Mouse (Mus musculus) right cerebral cortex, postnatal 25 days (tissue): Measurements from ENCODE around the gene Gm4969.

Experiments used
- DNase-seq: peaks from one replicate; pipeline ENCODE4 v3.0.0; 2022

The Gm4969 gene

GRCm38 (mm10) chr7:19136168-19136567 lies 18.0 kb upstream of the Gm4969 start:
- DNase-seq: no peak

GRCm38 (mm10) chr7:19131324-19131848 lies 13.2 kb upstream of the Gm4969 start:
- peak; percentile 97 for DNase-seq

GRCm38 (mm10) chr7:19130657-19131056 lies 12.5 kb upstream of the Gm4969 start:
- no peak for DNase-seq

DNA sequence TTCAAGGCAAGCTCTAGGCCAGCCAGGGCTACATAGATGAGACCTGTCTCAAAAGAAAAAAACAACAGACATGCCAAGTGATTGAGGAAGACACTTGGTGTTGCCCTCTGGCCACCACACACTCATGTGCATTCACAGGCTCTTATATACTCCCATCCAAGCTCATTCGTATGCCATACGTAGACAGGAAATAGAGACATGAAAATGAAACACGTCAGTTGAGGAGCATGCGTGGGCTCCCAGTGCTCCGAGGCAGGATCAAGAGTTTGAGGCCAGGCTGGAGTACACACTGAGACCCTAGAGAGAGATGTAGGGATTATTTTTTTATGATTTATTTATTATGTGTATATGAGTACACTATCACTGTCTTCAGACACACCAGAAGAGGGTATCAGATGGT lies 11.2 kb upstream of the Gm4969 start:
- DNase-seq: no peak

DNA sequence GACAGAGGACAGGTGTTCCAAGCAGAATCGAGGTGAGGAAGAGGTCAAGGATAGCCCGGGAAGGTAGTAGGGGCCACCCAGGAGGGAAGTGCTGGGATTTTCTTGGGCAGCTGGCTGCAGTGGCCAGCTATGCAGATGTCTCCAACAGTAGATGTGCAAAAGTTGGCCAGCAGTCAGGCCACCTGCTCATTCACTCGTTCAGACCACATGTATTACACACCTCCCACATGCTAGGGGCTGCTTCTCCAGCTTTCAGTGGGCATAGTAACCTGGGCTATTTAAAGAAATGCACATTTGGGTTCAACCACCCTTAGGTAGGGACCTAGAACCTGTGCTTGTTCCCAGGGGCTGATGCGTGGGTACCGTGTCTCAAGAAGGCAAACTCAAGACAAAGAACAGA lies 9.6 kb upstream of the Gm4969 start:
- DNase-seq: no peak

DNA sequence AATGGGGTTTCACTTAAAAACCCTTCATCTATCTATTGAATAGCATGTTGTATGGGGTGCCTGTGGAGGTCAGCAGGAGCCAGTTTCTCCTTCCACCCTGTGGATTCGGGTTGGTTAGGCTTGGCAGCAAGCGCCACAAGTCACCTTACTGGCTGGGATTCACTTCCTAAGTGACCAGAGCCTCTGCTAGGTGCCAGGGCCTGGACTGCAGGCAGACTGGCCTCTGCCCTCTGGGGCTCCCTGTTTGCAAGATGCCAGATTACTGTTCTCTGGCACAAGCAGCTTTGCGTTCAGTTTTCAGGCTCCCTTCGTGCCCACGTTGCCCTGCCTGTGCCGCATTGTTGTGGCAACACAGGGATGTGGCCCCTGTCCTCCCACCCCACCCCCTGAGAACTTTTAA lies 6.5 kb upstream of the Gm4969 start:
- DNase-seq: no peak

DNA sequence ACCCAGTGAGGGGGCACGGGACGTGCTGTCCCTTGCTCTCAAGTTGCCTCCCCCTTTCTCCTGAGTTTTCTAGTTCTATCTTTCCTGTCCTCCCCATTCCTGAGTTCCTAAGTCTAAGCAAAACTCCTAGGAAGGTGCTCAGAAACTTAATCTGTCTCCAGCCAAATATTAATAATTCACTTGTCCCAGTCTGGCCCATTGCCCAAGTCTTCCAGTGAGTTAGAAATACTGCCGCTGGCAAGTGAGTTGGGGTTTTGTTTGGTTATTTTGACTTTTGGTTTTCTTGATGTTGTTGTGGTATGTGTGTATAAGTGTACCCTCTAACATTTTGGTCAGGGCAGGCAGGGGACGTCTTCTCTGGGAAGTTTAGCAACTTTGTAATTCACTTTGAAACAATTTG lies 3.5 kb upstream of the Gm4969 start:
- DNase-seq: no peak

DNA sequence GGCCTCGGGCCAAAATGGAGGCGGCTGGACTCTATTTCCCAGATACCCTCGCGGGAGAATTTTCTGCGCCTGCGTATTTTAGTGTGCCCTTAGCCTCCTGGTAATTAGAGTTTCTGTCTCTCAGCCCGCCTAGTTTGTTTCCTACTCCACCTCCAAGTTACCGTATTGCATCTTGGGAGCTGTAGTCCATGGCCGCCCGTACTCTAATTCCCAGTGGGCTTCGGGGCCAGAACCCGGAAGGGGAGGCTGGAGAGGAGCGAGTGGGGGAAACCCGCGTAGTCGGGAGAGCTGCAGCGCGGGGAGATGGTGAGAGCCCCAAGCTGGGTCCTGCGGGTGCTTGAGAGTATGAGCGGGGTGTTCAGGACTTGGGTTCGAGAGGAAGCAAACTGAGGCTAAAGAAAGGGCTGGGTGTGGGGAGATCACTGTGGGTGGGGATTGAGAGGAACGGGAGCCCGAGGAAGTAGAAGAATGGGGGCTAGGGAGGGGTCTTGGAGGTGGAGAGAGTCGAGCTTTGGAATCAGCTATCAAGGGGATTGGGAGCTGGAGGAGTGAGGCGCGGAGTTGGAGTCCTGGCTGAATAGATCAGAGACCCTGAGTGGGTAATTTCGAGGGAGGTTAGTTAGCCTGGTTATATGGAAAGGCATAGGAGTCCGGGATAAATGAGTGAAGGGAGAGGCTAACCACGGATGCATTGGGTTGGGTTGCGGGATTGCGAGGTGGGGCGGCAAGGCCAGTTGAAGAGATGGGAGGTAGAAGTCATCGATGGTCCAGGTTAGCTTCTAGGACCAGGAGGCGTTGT lies 1.7 kb upstream of the Gm4969 start, which contains the start of gene Fbxo46:
Fbxo46 (plus strand) TSS at position 229 of the 799 bp plus-strand sequence.
- DNase-seq: peak; percentile 94

- DNase-seq: no peak
Measured at GRCm38 (mm10) chr7:19119083-19119482, 915 bp upstream of the Gm4969 start.

DNA sequence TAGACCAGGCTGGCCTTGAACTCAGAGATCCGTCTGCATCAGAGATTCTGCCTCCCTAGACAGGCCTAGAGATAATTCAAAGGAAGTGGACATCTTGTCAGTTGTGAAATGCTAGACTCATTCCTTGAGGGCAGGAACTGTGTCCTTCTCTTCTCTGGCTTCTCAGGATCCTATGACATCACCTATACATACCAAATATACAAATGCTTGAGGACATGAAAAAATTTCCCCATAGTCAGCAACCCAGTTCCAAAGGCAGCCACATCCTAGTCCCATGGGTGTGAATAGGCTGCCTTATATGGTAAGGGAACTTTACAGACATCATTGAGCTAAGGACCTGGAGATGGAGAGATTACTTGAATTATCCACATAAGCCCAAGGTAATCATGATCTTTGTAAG lies 8.6 kb downstream of the Gm4969 start:
- DNase-seq: no peak

DNA sequence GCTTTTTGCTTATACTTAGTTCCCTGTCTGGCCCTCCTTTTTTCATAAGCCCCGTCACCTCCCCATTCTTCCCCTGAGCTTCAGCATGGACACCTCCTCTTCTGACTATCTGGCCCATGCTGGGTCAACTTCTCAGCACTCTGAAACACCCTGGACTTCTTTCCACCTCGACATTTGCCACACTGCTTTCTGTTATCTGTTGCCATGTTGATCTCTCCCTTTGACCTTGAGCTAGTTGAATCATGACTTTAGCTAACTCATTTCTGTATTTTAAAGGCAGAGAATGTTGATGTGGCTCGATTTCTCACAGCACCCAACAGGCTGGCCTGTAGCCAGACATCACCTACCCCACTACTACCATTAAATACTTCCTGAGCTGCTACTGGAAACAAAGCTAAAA lies 10.7 kb downstream of the Gm4969 start:
- DNase-seq: no peak

- no peak for DNase-seq
Measured at GRCm38 (mm10) chr7:19104486-19104885, 13.7 kb downstream of the Gm4969 start.

DNA sequence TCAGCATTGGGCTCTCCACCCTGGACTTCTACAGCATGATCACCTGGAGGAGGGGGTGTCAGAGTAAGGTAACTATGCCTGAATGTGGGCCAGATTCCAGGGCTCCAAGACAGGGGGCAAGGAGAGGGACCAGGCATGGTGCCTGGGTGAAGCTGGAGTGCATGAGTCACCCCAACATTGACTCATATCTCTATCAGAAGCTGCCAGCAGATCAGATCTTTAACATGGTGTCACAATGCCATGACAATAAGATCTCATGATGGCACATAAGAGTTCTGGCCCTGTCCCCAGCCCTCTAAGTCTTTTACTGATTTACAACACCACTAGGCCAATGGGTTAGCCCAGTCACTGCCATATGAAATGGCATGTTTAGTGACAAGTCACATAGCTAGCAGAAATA lies 14.4 kb downstream of the Gm4969 start:
- DNase-seq: no peak

GRCm38 (mm10) chr7:19100290-19100689 lies 17.9 kb downstream of the Gm4969 start:
- no peak for DNase-seq

DNA sequence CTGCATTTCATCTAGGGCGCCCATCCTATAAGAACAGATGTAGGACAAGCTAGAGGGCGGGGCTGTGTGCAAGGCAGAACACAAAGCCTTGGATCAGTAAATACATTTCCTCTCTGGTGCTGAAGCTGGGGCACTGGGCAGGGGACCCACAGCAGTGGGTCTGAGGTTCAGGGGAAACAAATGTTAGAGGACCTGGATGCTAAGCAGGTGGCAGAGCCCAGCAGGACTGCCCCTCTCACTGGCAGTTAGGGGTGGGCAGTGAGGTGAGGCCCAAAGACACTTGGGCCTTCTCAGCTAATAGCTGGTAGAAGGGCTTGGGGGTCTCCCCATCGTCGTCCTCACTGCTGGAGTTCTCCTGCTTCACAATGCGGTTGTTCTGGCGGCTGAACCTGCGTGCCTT lies 19.4 kb downstream of the Gm4969 start:
- no peak for DNase-seq

DNA sequence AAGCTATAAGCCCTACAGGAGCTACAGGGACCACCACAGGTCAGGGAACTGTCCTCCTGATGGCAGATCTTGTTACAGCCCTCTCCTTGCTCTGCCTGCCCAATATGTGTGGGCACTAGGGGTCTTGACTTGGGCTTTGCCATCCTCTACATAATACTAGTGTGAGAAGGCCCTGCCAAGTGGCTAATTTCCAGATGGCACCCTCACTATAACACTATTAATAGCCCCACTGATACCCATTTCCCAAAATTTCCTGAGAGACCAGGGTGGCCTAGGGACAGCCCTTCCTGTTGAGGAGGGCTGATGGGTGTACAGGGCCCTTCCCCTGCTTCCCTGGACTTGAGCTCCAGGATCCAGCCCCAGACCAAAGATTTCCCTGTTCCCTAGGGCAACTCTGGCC lies 20.3 kb downstream of the Gm4969 start:
- DNase-seq: no peak

DNA sequence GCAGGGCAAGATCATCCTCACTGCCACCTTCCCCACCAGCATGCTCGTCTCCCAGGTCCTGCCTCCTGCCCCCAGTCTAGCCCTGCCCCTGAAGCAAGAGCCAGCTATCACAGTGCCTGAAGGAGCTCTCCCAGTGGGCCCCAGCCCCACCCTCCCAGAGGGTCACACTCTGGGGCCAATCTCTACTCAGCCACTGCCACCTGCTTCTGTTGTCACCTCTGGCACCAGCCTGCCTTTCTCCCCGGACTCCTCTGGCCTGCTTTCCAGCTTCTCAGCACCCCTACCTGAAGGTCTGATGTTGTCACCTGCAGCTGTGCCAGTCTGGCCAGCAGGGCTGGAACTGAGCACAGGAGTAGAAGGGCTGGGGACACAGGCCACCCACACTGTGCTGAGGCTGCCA lies 21.0 kb downstream of the Gm4969 start:
- DNase-seq: no peak

DNA sequence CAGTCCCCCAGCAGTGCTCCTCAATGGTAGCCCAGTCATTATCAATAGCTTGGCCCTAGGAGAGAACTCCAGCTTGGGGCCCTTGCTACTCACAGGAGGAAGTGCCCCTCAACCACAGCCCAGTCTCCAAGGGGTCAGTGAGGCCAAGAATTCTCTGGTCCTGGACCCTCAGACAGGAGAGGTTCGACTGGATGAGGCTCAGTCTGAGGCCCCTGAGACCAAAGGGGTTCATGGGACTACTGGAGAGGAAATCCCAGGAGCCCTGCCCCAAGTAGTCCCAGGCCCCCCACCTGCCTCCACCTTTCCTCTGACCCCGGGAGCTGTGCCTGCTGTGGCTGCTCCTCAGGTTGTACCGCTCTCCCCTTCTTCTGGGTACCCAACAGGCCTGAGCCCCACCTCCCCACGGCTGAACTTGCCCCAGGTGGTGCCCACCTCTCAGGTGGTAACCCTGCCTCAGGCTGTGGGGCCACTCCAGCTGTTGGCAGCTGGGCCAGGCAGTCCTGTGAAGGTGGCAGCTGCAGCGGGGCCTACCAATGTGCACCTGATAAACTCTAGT lies 21.7 kb downstream of the Gm4969 start:
- no peak for DNase-seq

DNA sequence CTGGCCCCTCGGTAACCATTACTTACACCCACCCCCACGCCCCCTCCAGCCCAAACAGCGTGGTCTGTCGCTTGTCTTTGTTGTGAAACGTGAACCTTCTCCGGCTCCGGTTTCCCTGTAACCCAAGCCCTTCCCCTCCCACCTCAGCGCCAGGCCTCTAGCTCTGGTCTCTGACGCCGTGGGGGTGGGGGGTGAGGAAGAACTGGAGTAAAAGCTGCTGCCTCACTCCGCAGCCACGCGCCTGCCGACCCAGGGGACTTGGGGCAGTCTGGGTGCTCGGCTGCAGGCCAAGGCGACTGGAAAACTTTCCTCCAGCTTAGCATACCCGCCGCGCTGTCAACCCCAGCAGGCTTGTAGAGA lies 22.4 kb downstream of the Gm4969 start:
- no peak for DNase-seq

DNA sequence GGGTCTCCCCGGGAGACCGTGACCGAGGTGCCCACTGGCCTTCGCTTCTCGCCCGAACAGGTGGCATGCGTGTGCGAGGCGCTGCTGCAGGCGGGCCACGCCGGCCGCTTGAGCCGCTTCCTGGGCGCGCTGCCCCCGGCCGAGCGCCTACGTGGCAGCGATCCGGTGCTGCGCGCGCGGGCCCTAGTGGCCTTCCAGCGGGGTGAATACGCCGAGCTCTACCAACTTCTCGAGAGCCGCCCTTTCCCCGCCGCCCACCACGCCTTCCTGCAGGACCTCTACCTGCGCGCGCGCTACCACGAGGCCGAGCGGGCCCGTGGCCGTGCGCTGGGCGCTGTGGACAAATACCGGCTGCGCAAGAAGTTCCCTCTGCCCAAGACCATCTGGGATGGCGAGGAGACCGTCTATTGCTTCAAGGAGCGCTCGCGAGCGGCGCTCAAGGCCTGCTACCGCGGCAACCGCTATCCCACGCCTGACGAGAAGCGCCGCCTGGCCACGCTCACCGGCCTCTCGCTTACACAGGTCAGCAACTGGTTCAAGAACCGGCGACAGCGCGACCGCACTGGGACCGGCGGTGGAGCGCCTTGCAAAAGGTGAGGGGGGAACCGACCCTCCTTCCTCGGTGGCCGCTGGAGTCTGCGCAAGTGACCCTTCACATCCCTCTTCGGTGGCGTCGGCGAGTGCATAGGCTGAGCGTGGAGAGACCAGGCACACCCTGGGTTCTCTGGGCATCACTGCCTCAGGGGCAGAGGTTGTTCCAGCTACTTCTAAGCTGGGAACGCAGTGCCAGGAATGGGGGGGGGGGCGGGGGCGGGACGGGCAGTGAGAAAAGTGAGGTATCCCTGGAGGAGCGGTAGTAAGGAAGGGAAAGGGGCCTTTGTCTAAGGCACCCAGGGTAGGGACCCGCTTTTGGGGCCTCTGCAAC lies 23.1 kb downstream of the Gm4969 start:
- DNase-seq: peak; percentile 48

DNA sequence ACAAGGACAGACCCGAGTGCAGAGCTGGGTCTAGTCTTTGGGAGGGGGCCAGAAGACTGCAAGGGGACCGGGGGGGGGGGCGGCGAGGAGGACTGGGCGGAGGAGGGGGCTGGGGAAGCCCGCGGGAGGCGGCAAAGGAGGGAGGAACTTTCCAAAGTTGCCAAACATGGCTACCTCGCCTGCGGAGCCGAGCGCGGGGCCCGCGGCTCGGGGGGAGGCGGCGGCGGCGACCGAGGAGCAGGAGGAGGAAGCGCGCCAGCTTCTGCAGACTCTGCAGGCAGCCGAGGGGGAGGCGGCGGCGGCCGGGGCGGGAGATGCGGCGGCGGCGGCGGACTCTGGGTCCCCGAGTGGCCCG lies 23.7 kb downstream of the Gm4969 start, which contains the start of gene Six5:
Six5 (plus strand) TSS at position 124 of the 355 bp plus-strand sequence.
- no peak for DNase-seq

DNA sequence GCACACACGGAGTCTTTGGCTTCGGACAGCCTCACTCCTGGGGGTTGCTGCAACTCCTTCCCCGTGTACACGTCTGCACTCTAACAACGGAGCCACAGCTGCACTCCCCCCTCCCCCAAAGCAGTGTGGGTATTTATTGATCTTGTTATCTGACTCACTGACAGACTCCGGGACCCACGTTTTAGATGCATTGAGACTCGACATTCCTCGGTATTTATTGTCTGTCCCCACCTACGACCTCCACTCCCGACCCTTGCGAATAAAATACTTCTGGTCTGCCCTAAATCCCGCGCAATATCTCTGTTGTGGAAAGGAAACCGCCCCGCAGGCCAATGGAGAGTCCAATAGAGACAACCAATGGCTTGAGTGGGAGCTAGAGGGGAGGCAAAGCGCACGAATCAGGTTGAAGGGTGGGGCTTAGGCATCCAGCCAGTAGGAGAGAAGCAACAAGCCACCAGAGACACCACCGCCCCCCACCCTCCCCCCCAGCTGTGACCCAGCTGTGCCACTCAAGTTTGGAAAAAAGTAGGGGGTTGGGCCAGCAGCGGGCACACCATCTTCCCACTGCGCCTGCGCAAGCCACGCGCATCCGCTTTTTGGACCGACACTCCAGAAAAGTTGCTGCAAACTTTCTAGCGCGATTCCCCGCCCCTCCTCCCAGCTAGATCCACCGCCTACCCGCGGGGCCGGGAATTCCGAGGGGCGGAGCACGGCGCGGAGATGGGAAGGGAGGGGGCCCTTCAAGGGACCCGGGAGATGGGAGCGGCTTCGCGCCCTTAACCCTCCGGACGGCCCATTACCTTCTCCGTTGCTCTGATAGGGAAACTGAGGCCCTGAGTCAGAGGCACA lies 24.4 kb downstream of the Gm4969 start:
- peak; percentile 79 for DNase-seq

DNA sequence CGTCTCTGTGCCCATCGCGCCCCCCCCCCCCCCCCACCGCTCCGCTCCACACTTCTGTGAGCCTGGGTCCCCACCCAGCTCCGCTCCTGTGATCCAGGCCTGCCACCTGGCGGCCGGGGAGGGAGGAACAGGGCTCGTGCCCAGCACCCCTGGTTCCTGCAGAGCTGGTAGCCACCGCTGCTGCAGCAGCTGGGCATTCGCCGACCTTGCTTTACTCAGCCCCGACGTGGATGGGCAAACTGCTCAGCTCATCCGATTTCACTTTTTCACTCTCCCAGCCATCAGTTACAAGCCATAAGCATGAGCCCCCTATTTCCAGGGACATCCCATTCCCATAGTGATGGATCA lies 25.0 kb downstream of the Gm4969 start:
- peak; percentile 61 for DNase-seq
